Mouse (Mus musculus): ENCODE measurements around the gene Arhgap42.

Gene Arhgap42

DNA sequence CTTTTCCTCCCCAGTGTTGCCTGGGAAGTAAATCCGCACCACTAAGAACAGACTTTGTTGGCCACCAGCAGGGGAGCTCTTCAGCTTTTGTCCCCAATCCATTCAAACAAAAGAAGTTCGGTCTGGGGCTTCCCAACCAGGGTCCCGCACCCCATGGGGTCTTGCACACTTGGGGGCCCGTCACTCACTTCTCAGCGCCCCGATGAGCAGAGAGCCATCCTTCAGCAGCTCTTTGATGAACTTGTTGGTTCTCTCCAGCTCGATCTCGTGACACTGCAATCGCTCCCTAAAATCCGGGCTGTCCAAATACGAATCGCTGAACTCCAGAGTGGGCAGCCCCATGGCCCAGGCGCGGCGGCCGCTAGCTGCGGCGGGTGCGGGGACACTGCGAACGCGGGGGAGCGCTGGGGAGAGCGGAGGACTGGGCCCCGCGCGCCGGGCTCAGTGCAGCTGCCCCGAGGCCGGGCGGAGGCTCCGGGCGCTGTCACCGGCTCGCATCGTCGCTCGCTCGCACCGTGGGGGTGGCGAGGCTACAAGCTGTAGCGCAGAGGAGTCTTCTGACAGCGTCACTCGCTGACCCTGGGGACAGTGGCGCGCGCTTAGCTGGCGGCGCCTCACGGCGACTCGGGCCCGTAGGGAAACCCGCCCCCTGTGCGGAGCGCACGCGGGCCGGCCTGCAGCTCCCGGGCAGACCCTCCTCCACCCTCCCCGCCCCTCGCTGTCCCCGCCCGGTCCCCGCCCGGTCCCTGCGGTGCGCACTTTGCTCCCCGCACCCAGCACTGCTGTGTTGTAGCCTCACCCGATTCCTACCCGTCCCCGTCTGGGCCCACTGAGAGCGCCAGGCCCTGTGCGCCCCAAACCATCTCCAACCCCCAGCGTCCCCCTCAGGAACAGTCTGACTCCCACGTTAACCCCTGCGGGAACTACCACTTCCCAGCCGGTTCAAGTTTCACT, at the start of gene Arhgap42:
Gene Arhgap42, minus strand, starts transcription at position 664 of the 954 bp plus-strand sequence.
- in situ Hi-C loops (cut with MboI), result no loop called here

DNA sequence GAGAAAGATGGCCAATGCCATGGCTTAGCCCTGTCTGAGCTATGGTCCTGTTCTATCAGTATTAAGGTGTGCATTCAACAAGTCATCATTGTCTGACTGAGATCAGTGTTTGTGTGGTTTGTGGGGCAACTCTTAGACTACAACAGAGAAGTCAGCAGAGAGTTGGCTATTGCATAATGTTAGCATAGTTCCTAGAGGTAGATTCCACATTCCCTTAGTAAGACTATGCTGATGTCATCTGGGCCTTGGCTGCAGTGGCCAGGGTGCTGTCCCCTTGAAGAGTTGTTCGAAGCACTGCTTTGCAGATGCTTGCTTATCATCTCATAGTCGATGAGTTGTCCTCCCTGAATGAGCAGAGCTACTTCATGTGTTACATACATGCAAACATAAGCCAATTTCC, 49.2 kb upstream of the Arhgap42 start:
- in situ Hi-C loops (cut with MboI), result no loop called here

DNA sequence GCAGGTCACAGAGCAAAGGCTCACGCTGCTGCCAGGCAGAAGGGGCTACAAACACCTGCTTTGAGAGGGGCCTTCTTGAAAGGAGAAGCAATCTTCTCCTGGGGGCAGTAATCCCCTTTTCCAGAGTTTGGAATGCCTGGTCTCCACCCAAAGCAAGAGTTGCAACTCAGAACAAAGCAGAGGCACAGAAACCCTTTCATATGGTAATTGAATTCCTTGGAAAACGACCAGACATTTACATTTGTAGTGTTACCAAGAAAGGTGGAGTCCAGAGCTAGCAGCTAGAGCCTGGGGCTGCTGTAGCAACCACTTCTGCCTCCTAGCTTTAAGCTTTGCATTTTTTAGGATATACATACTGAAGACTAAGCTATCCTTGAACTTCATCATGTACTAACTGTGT, 30.4 kb upstream of the Arhgap42 start:
- in situ Hi-C loops (cut with MboI), result no loop called here

DNA sequence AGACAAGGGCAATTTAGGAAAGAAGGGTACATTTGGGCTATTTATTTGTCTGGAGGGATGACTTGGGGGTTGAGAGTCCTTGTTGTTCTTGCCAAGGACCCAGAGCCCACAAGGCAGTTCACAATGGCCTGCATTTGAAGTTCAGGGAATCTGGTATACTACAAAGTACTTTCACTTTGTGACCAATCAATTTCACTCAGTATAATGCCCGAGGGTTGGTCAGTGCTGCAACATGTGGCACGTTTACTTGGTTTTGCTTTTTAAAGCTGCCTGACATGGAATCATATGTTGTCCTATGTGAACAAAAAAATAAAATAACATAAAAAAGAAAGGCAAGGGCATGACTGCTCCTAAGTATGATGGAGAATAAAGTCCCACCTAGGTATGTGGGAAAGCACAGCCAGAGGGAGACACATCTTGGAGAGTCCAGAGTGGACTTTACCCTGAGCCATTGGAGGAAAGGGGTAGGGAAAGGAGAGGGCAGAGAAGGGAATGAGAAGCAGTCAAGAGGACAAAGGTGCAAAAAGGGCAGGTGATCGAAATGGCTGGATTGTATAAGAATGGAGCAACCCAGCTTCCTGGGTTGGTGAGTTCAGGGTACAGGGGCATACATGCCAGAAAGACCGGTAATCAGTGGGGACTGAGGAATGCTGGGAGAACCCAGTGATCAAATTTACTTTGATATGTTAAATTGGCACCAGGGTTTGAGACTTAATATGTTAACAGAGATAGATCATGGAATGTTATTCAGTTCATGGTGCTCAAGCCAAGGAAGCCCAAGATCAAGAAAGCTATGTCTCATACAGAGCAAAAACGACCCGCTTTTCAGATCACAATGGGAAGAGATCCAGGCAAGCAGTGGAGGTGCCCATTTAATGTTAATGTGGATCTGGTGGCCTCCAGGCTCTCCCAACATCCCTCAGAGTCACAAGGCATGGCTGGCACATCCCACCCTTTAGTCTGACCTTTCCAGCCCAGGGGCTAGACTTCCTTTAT, 29.0 kb upstream of the Arhgap42 start:
- in situ Hi-C loops (cut with MboI), result no loop called here

DNA sequence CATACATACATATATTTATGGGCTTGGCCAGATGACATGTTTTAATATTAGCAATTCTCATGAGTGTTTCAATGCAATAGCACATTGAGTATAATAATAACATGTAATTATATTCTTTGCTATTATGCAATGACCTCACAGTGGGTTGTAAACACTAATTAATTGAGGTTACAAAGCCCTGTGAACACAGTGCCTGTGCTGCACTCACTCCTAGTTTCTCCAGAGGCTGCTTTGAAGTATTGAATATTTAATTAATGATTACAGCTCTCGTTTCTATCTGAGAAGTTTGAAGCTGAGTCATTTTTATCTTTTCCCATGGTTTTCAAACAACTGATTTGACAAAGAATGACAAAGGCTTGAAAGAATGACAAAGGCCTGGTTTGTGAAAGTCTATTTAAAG, 24.6 kb upstream of the Arhgap42 start:
- in situ Hi-C loops (cut with MboI), result no loop called here

DNA sequence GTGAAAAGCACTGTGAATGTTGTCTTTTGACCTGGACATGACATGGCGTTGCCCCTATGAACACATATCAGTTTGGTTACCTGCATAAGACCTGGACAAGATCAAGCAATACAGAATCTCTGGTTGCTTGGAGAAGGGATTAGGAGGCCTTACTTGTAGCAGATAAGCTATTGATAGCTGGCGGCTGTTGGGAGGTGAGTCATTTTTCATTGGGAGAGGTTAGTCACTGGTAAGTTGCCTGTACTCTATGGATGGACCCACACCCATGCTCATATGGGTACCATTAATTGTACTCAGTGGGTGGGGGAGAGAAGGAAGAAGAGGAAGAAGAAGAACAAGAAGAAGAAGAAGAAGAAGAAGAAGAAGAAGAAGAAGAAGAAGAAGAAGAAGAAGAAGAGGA, 23.6 kb upstream of the Arhgap42 start:
- in situ Hi-C loops (cut with MboI), result no loop called here

DNA sequence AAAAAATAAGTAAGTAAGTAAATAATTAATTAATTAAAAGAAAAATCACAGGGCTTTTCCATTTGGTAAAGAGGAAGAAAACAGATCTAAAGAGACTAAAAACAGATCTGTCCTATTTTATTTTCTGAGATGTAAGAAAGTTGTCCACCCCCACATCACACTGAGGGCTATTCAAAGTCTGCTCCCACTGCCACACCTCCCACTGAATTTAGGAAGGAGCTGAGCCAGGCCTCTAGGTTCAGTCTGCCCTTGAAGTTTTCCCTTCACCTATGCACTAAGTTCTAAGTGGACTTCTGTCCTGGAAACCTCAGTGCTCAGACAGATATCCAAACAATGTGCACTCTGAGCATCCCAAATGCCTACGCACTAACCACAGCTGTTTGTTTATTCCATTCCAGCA, 15.9 kb upstream of the Arhgap42 start:
- in situ Hi-C loops (cut with MboI), result no loop called here

DNA sequence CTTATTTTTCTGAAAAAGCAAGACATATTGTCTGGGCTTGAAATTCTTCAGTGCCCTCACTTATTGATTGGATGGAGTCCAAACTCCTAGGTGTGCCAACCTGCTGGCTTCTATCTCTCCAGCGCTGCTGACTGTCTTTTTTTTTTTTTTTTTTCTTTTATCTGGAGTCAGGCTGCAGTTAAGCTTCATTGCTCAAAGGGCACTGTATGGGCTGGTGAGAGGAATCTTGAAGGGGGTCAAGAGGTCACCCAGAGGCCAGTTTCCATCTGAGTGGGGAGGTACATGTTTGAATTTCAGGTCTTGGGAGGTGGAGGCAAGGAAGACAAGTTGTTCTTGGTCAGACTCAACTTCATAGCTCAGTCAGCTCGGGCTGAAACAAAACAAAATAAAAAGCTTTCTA, 9.6 kb upstream of the Arhgap42 start:
- in situ Hi-C loops (cut with MboI), result no loop called here

DNA sequence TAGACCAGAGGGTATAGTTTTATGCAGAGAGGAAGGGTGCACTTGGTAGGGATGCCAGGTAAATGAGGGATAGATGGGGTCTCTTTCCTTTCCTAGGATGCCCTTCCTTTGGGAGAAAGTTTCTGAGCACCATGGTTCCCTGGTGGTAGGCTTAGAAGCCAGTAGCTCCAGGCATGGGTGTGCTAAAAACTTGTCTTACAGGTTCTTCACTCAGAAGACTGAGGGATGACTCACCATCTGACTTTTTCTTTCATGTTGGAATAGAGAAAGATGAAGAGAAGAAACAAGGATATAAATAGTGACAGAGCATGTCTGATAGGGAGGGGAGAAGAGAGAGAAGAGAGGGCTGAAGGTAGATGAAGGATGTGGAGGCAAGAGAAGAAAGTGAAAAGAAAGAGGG, 7.1 kb upstream of the Arhgap42 start:
- in situ Hi-C loops (cut with MboI), result no loop called here

DNA sequence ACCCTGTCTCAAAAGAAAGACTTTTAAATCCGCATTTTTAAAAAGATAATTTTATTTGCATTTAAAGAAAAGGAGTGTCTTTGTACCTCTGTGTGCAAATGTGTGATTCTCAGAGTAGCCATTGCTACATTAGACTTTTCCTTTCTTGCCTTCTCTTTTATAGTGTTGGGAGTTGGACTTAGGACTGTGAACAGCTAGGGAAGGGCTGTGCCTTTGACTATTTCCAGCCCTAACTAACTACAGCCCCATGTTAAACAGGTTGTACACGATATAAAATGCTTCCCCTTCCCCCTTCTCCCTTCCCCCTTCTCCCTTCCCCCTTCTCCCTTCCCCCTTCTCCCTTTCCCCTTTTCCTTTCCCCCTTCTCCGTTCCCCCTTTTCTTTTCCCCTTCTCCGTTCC, 4.9 kb upstream of the Arhgap42 start:
- in situ Hi-C loops (cut with MboI), result no loop called here

DNA sequence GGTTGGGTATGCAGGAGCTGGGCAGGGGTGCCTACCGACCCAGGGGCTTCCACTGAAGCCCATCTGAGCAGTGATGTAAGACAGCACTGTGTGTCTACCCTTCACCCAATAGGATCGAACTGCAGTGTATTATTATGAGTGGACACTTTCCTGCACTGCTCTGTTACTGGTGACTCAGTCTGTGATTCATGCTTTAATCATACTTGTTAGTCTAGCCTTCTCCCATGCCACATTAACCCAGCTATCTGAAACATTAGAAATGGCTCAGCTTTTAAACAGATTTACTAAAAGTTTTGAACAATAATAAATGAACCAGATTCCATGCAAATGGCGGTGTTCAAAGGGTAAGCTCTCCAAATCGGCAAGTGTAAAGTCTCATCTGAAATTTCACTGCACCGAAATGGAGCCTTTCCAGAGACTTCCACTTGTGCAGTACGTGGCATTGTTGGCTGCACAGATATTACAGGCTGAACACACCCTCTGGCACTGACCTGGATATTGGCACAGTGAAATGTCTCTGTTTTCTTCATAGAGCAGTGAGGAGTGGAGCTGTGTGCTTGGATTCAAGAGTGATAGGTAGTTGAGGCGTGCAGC, 2.4 kb upstream of the Arhgap42 start:
- in situ Hi-C loops (cut with MboI), result no loop called here

DNA sequence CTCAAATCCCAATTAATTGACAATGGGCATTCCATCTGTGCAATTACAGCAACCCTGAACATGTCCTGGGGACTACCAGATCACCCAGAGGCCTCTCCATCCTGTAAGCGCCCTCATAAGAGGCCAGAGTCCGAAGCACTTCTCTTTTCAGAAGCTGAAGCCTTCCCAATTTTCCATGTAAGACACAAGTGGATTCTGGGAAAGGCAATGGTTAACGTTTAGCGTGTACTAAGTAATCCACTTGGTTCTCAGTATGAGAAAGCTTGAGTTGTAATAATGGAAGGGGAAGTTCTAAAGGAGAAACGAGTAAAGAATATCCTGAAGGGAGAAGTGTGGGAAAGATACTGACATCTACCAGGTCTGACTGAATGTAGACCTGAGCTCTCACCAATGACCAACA, 1.4 kb downstream of the Arhgap42 start:
- in situ Hi-C loops (cut with MboI), result no loop called here

DNA sequence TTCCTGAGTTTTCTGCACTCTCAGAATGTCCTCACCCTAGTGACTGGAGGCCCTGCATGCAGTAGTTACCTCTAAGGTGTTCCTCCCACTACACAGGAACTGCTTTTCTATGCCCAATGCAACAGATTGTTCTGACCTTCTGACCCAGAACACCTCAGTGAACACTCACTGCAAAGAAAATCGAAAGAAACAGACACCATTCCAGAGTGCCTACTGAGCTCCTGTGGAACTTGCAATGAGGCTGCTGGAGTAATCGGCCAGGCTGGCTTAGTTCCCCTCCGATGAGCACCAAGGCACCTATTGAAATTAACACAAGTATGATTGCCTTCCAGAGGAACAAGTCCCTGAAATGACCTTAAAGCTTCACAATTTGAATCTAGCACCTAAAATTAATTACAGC, 9.2 kb downstream of the Arhgap42 start:
- in situ Hi-C loops (cut with MboI), result no loop called here

DNA sequence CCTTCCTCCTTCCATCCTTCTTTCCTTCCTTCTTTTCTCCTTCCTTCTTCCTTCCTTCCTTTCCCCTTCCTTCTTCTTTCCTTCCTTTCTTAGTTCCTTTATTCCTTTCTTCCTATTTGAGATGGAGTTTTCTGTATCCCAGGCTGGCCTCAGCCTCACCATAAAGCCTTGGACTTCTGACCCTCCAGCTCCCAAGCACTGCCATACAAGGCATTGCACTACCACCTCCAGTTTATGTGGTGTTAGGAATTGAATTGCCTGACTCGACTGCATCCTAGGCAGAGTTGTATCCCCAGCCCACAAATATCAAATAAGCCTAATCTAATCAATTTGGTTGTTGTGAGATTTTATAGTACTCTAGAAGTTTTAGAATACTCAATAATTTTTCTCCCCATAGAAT, 14.1 kb downstream of the Arhgap42 start:
- in situ Hi-C loops (cut with MboI), result no loop called here

DNA sequence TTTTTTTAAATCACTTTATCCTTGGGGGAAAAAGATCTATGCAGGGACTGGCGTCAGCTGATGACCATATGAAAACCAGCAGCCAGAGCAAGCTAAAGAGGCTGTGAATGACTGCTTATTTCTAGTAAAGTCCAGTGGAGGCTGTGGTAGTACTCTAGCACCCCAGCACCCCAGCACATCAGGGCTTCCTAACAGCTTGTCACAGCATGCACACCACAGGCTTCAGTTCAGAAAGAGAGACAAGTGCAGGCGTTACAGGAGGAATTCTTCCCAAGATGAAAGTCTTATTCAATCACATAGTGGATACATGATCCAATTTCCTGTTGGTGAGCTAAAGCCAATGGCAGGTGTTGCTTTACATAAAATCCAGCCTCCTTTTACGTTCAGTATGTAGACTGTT, 15.5 kb downstream of the Arhgap42 start:
- in situ Hi-C loops (cut with MboI), result no loop called here

DNA sequence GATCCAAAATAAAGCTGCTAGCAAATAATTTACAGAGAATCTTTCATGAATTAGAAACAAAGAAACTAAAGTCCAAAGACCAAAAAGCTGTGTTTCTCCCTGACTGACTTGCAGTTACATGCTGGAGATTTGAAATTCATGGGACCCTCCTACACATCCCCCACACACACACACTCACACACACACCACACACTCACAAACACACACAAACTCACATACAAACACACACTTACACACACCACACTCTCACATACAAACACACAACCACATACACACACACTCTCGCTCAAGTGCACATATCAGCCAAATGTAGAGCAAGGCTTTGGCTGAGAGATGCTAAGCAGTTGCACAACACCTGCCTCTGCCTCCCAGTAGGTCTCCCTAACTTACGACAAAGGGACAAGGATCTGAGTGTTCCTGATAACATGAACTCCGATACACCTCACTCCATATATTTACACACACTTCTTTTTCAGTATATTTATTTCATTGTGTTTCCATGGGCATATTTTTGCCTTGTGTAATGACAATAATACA, 16.9 kb downstream of the Arhgap42 start:
- in situ Hi-C loops (cut with MboI), result no loop called here

DNA sequence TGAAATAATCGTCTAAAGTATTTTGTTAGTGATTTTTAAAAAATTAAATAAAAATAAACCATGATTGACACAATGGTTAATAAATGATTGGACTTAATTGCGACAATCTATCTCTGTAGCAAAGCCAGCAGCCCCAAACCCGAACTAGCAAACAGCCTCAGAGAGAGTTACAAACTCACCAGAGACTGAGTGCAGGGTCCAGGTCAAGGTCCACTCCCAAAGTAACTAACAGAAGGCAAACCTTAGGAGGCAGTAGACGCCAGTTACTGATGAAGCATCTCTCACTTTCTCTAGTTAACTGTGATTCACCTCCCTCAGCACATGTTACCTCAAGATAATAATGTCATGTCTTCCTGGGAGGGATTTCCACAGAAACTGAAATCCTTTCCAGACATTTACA, 17.7 kb downstream of the Arhgap42 start:
- in situ Hi-C loops (cut with MboI), result no loop called here

DNA sequence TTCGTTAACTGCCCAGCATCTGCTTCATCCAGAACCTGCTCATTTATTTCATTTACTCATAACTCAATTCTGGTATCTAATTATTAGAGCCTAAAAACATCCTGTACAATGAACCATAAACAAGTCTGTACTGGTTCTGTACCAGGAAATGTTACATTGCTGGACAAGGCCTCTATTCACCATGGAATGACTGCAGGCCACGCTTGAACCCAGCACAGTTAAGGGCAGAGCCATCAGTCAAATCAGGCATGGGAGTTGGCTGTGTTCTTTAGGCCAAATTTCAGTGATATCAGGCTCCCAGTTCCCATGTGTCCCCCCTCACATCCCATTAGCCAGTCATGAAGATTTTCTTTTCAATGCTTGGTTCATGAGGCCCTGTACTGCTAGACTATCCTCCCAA, 20.6 kb downstream of the Arhgap42 start:
- in situ Hi-C loops (cut with MboI), result no loop called here

DNA sequence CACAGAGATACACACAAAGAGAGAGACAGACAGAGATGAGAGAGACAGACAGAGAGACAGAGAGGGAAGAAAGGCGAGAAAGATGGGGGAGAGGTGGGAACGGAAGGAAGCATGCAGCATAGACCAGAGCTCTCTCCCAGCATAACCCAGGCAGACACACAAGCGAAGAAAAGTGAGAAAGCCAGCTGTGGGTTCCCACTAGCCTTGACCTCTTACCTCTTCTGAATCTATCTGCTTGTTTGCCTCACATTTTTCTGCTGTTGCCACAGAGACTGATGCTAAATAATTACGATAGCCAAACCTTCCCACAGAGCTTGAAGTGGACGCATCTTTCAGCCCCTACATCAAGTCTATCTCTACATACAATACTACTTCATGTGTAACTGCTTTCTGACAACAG, 24.1 kb downstream of the Arhgap42 start:
- in situ Hi-C loops (cut with MboI), result no loop called here

DNA sequence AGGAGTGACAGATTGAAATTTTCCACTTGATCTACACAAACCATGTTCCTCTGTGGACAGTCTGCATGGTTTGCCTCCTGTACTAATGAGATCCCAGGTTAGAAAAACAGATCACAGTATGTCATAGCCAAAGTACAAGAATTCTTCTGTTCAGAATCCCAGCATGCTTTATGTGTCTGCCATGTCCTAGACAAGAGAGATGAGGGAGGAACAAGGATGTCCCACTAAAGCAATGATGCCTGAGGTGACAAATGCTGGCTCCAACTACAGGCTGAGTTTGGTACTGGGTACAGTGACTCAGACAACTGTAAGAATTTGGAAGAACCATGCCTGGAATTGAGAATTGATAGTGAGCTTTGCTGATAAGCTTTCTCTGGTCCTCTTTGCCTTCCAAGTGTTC, 24.6 kb downstream of the Arhgap42 start:
- in situ Hi-C loops (cut with MboI), result no loop called here

DNA sequence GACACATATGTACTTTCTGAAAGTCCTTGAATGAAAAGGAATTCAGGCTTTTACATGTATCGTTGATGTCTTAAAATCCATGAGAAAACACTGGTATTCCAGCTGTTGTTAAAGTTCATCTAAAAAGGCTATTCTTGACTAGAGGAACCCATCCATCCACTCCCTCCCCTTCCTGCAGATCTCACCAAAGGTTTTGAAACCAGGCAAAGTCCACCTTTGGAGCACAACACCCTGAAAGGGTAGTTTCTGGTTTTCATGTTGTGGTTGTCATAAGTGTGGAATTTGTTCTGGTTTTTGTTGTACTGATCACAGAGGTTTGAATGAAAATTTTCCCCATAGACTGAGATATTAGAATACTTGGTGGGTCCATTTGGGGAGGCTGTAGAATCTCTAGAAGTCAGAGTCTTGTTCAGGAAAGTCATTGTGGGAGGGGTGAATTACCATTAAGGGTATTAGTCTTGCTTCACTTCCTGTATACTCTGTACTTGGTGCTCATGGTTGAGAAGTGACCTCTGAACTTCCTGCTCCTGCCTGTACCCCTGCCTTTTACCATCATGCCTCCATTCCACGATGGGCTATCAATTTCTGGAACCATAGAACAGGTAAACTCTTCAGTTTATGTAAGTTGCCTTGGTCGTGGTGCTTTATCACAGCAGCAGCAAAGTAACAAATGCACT, 27.4 kb downstream of the Arhgap42 start:
- in situ Hi-C loops (cut with MboI), result no loop called here
